Mouse (Mus musculus): ENCODE data around the gene Ppp2r3c. TPM values are rescaled to one million over a fixed set of nuclear protein-coding genes. Genes with fewer than 3 reads are reported as not detected.
"Not testable (repeated sequence)": the region's sequence is repeated elsewhere in the genome, so short reads cannot be mapped to it uniquely, and the experiment has no call there.

The Ppp2r3c gene
- total RNA-seq, 1 experiment from 2014 or later: 10.8 TPM

GRCm38 (mm10) chr12:55272243-55272642 lies 30.6 kb downstream of the Ppp2r3c start:
- DNase-seq: no peak

- not testable (repeated sequence) for DNase-seq
Observed at GRCm38 (mm10) chr12:55263385-55263784, 39.4 kb downstream of the Ppp2r3c start.

GRCm38 (mm10) chr12:55261950-55262349 lies 40.8 kb downstream of the Ppp2r3c start:
- not testable (repeated sequence) for DNase-seq

- DNase-seq: not testable (repeated sequence)
Observed at GRCm38 (mm10) chr12:55242243-55242642, 60.6 kb downstream of the Ppp2r3c start.

GRCm38 (mm10) chr12:55230520-55230861 lies 72.3 kb downstream of the Ppp2r3c start:
- not testable (repeated sequence) for DNase-seq

- not testable (repeated sequence) for DNase-seq
Observed at GRCm38 (mm10) chr12:55229626-55230519, 72.9 kb downstream of the Ppp2r3c start, which contains the start of gene Srp54c. Gene Srp54c, plus strand, starts transcription at chr12:55230168.

Other genes with a start within 250 kb of the Ppp2r3c start
- gene 2700097O09Rik, start 222.9 kb downstream of the Ppp2r3c start, total RNA-seq (2021): 11.5 and 15.7 TPM in 2 replicates
- 131 and 173 TPM in 2 replicates for gene Srp54a, start 222.7 kb downstream of the Ppp2r3c start, total RNA-seq (2021)
- 6.1 and 12.4 TPM in 2 replicates for gene Fam177a, start 178.5 kb downstream of the Ppp2r3c start, total RNA-seq (2021)
- 105 and 115 TPM in 2 replicates for gene Srp54b, start 147.9 kb downstream of the Ppp2r3c start, total RNA-seq (2021)
- gene 1700047I17Rik2, start 103.4 kb downstream of the Ppp2r3c start, total RNA-seq (2021): 0.55 and 6.9 TPM in 2 replicates
- 54.8 and 58.7 TPM in 2 replicates for gene Srp54c, start 72.8 kb downstream of the Ppp2r3c start, total RNA-seq (2021)
- 19.3 and 21.3 TPM in 2 replicates for gene 1110008L16Rik, start 3.4 kb downstream of the Ppp2r3c start, total RNA-seq (2021)
- 216 and 229 TPM in 2 replicates for gene Psma6, start 81.2 kb upstream of the Ppp2r3c start, total RNA-seq (2021)
- 74.3 and 77.9 TPM in 2 replicates for gene Nfkbia, start 189.6 kb upstream of the Ppp2r3c start, total RNA-seq (2021)